Mouse (Mus musculus) central nervous system, embryonic 18 days (tissue): ENCODE data around the gene Mrps18b. TPM values are rescaled to one million over a fixed set of nuclear protein-coding genes. Genes with fewer than 3 reads are reported as not detected.

Source experiments
- polyA plus RNA-seq: library from polyadenylated mRNA; depleted of rRNA; stranded (reverse); fragments of >200 nt; gene quantifications from 2 replicates; pipeline ENCODE4 v1.2.3, GENCODE M21; 2012; rRNA removed

The Mrps18b gene
- polyA plus RNA-seq, result 52.4 and 53.0 TPM in 2 replicates

DNA sequence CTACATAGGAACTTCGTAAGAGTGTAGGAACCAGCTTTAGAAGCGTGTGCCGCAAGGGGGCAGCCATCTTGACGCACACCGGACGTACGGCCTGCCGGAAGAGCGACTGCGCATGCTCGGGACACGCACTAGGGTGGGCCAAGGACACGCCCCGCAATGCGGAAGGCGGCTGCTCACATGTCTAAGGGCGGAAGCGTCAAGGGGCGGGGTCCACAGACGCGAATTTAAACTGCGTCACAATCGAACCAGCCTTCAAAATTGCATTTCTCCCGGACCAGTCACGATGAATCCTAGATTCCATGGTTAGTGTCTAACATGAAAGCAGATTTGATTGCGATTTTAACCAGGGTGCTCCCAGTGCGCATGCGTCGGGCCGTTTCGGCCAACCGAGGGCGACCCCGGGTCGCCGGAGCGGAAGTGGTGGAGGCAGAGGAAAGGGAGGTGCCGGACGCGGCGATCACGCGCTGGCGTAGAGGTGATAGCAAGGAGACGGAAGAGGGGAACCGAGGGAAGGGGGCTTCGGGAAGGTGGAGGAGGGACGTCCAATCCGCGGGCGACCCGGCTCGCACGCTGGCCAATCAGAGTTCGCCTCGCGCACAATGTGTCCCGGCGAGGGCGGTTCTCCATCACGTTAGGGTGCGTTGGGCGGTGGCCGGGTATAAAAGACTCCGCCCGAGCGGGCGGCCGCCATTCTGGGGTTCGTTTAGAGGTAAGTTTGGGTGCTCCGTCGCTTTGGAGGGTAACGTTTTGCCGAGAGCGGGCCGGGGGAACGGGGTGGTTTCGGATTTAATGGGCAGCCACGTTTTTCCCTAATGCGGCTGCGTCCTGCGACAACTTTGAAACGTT, at the start of gene Mrps18b, which contains the start of gene Ppp1r10:
Mrps18b (minus strand) TSS at position 93 of the 846 bp plus-strand sequence.
Ppp1r10 (plus strand) TSS at position 138 of the 846 bp plus-strand sequence.

DNA sequence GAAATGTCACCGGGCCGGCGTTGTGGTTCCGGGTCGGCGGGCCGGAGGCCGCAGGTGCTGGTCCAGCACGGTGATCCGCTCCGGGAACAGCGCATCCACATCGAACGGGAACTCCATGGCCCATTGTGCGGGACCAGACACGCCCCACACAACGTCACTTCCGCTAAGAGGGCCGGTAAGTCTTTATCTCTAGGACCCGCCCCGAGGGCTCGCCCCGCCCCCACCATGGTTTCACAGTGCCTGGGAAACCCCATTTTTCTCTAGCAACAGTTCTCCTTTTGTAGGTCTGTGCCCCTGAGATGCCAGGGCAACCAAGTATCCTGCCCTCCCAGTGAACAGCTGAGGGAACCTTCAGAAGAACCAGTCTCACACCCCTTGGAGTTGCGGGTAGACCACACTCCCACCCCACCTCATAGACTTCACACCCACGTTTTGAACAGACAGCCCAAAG, 6.2 kb downstream of the Mrps18b start, which contains the start of gene Atat1:
Atat1 (minus strand) TSS at position 157 of the 451 bp plus-strand sequence.

DNA sequence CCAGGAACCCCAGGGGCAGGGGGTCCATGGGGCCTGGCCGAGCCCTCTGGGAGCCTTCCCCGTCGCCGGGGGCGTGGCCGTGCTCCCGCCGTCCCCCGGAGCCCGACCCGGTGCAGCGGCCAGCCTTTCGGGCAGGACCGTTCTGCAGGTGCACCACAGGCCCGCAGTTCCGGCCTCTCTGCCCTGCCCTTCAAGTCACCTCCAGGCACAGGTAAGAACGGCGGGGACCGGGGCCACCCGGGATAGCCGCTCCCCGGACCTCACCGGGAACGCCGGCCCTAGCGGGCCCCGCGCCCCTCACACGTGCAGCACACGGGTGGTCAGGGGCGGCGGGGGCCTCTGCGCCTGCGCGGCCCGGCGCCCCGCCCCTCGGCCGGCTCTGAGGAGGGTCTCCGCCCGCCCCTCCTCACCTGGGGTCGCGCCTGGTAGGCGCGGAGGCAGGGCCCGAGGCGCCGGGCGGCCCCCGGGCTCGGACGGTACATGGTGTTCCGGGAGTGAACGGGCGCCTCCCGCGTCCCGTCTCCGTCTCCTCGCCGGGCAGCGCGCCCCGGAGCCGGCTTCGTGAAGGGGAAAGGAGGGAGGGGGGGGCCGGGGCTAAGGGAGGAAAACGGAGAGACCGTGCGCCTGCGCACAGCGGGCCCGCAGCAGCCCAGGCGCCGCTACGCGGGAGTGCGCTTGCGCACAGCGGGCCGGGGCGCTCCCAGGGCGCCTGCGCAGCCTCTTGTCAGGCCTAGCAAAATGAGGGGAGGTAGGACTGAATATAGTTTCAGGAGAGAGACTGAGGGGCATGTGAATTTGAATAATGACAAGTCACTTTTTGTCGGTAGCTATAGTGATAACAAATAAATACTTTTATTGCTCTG, 19.2 kb downstream of the Mrps18b start, which contains the start of gene 2310061I04Rik:
2310061I04Rik (minus strand) TSS at position 651 of the 863 bp plus-strand sequence.

DNA sequence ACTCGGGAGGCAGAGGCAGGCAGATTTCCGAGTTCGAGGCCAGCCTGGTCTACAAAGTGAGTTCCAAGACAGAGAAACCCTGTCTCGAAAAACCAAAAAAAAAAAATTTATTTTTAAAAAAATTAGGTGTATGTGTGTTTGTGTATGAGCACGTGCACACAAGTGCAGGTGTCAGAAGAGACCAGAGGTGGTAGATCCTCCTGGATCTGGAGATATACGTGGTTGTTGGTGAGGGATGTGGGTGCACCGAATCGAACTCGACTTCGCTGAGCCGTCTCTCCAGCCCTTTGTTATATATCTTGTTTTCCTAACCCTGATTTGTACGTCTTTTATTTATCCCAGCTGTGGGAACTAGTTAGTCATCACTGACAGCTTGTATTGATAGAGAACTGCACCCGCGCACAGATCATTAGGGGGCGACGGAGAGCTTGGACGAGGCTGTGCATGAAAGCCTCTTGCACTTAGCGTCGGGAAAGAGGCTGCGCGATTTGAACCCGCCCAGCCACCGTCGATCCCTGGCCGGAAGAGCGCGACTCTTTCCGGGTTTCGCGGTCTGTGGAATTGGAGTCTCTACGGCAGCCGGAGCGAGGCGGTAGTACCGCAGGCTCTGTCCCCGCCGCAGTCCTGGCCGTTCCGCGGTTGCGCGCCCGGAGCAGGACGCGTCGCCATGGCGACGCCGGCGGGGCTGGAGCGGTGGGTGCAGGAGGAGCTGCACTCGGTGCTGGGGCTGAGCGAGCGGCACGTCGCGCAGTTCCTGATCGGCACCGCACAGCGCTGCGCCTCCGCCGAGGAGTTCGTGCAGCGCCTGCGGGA, 36.7 kb downstream of the Mrps18b start, which contains the start of gene Dhx16:
Dhx16 (plus strand) TSS at position 575 of the 813 bp plus-strand sequence.

DNA sequence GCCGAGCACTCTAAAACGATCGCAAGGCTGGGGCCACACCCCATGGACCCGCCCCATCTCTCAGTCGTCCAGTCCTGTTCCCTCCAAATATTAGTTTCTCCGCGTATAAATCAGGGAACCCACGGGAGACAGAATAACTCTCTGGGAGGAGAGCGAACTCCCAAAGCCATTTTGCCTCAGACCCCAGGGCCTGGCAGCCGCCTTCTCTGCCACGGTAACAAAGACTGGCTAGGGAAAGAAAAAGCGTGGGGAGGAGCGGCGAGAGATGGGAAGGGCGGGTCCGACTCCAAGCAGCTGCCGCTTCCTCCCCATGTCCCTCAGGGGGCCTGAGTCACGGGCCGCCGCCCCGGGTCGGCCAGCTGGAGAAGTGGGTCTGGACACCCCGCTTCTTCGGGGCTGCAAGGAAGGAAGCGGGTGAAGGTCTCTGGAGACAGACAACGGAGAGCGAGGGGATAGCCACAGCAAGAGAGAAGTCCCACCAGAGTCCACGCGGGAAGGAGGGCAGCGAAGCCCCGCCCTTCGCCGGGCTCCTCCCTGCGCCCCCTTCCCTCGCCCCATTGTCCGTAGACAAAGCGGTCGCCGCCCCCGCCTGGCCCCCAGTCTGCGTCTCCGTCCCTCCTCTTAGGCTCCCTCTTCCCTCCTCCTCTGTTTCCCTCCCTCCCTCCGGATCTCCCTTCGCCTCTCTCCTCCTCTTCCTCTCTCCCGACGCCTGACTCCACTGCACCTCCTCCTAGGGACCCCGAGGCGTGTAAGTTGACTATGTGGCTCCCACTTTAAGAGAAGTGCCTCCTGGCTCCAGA, 50.5 kb downstream of the Mrps18b start, which contains the start of gene Ppp1r18:
Ppp1r18 (plus strand) TSS at position 113 of the 800 bp plus-strand sequence.

DNA sequence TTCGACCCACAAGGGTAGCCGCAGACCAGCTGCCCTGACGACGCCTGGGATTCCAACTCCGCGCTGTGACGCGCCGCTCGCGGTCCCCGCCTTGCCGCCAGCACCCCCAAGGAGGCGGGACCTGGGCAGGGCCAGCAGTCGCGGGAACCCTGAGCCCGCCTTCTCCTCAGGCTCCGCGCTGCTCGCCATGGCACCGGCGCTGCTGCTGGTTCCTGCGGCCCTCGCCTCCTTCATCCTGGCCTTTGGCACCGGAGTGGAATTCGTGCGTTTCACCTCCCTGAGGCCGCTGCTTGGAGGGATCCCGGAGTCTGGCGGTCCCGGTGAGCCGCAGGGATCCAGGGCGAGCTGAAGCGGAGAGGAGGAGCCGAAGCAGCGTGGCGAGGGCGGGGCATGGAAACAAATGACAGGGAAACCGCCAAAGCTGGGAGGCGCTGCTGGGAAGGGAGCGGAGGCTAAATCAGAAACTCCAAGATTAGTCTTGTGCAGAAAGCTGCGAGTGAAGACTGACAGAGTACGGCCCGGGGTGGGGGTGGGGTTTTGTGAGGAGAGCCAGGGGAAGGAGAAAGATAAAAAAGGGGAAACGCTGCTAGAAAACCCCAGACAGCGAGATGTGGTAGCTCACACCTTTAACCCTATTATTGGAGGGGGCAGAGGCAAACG, 54.9 kb downstream of the Mrps18b start, which contains the start of gene Nrm:
Nrm (plus strand) TSS at position 121 of the 660 bp plus-strand sequence.

Other genes starting within 250 kb of the Mrps18b start
- 37.5 and 41.5 TPM in 2 replicates for gene Vars2, start 248.8 kb downstream of the Mrps18b start, polyA plus RNA-seq
- gene Gtf2h4, start 242.7 kb downstream of the Mrps18b start, polyA plus RNA-seq, result 28.6 and 29.1 TPM in 2 replicates
- 45.4 and 45.8 TPM in 2 replicates for gene Ddr1, start 211.8 kb downstream of the Mrps18b start, polyA plus RNA-seq
- 7.9 and 9.5 TPM in 2 replicates for gene Ier3, start 94.7 kb downstream of the Mrps18b start, polyA plus RNA-seq
- gene Flot1, start 93.2 kb downstream of the Mrps18b start, polyA plus RNA-seq, result 149 and 160 TPM in 2 replicates
- gene Tubb5, start 78.1 kb downstream of the Mrps18b start, polyA plus RNA-seq, result 2,694 and 2,976 TPM in 2 replicates
- gene Mdc1, start 74.9 kb downstream of the Mrps18b start, polyA plus RNA-seq, result 15.9 and 16.6 TPM in 2 replicates
- 18.0 and 21.4 TPM in 2 replicates for gene Nrm, start 55.1 kb downstream of the Mrps18b start, polyA plus RNA-seq
- gene Ppp1r18, start 50.8 kb downstream of the Mrps18b start, polyA plus RNA-seq, result 29.3 and 32.5 TPM in 2 replicates
- 47.6 and 53.6 TPM in 2 replicates for gene Dhx16, start 36.6 kb downstream of the Mrps18b start, polyA plus RNA-seq
- gene 2310061I04Rik, start 19.0 kb downstream of the Mrps18b start, polyA plus RNA-seq, result 93.8 and 104 TPM in 2 replicates
- gene Atat1, start 6.3 kb downstream of the Mrps18b start, polyA plus RNA-seq, result 448 and 535 TPM in 2 replicates
- 37.8 and 40.7 TPM in 2 replicates for gene Ppp1r10, start within 50 bp of the Mrps18b start, polyA plus RNA-seq
- gene Abcf1, start 53.4 kb upstream of the Mrps18b start, polyA plus RNA-seq, result 77.3 and 77.5 TPM in 2 replicates
- 45.2 and 54.4 TPM in 2 replicates for gene Gnl1, start 63.5 kb upstream of the Mrps18b start, polyA plus RNA-seq
- 72.9 and 85.4 TPM in 2 replicates for gene Prr3, start 63.8 kb upstream of the Mrps18b start, polyA plus RNA-seq
- gene H2-T24, start 104.2 kb upstream of the Mrps18b start, polyA plus RNA-seq, result 0.26 and 0.44 TPM in 2 replicates
- 8.9 and 9.5 TPM in 2 replicates for gene H2-T23, start 116.5 kb upstream of the Mrps18b start, polyA plus RNA-seq
- 8.2 and 8.8 TPM in 2 replicates for gene H2-T22, start 126.4 kb upstream of the Mrps18b start, polyA plus RNA-seq
- not detected in 2 replicates for gene Gm6034, start 126.6 kb upstream of the Mrps18b start, polyA plus RNA-seq
- 0.04 TPM in 1 of 2 replicates, not detected in the other for gene Gm11127, start 142.0 kb upstream of the Mrps18b start, polyA plus RNA-seq
- gene Gm19684, start 205.3 kb upstream of the Mrps18b start, polyA plus RNA-seq, result not detected in 2 replicates
- gene Gm7030, start 213.0 kb upstream of the Mrps18b start, polyA plus RNA-seq, result not detected in 2 replicates